Comparison of ENCODE assay signal across 8 mouse cellular contexts in the genomic region with DNA sequence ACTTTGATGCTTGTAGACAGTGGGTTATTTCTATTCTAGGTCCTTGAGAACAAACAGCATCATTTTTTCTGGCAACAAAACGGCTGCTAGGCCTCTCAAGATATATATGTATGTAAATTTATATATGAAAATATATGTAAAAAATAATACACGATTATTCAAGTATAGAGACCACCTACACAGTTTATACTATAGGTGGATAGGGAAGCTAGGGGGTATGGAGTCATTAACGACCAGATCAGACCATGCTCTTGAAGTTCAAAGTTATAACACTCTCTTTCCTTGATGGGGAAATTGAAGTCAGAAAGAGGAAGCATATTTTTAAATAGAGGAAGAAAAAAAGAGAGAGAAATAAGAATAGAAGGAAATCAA. TPM values are rescaled to one million over a fixed set of nuclear protein-coding genes. Genes with fewer than 3 reads are reported as not detected.
DNase-seq lines count a peak whose midpoint lies in the region; ATAC-seq and TF ChIP-seq lines count a peak whose summit lies in the region.

No protein-coding gene starts in this region.

- H3K4me3 ChIP-seq in liver, embryonic 13.5 days (replicated peaks): no peak overlapping the region
- no peak overlapping the region; the same call in 1 of the 2 replicates for H3K4me3 ChIP-seq in liver, embryonic 11.5 days (ENCODE audit: low read depth, low read length)
- peak overlapping the region; percentile 62; the same call in 1 of the 2 replicates for H3K4me3 ChIP-seq in forebrain, embryonic 16.5 days (replicated peaks; ENCODE audit: low read length)
- no peak overlapping the region for H3K4me3 ChIP-seq in intestine, embryonic 15.5 days (replicated peaks)
- H3K4me3 ChIP-seq in myocyte: peak overlapping the region; percentile 72
- H3K4me3 ChIP-seq in heart, embryonic 12.5 days: no peak overlapping the region

- DNase-seq in liver, embryonic 13.5 days: no peak
- no peak for DNase-seq in liver, embryonic 11.5 days (ENCODE audit: low spot score)
- DNase-seq in right cerebral cortex, postnatal 14 days: no peak

- H3K4me1 ChIP-seq in liver, embryonic 13.5 days (replicated peaks): peaks cover 3% of the 10 kb centered on the region
- no peaks in the 10 kb centered on the region for H3K4me1 ChIP-seq in liver, embryonic 11.5 days (replicated peaks; ENCODE audit: control insufficient read depth, insufficient read depth, low read length)
- 0 out of 2 replicates have a peak, but pooled peaks cover 2% of the 10 kb centered on the region for H3K4me1 ChIP-seq in forebrain, embryonic 16.5 days (replicated peaks; ENCODE audit: control insufficient read depth, insufficient read depth, low read length)
- no peaks in the 10 kb centered on the region for H3K4me1 ChIP-seq in intestine, embryonic 15.5 days (replicated peaks)
- H3K4me1 ChIP-seq in heart, embryonic 12.5 days (replicated peaks): 0 out of 2 replicates have a peak, but pooled peaks cover 3% of the 10 kb centered on the region

- 17% methylated on average over 3 of the region's 3 CpGs for WGBS in liver, embryonic 13.5 days (ENCODE audit: insufficient replicate concordance)
- WGBS in liver, embryonic 11.5 days: 25% methylated on average over 3 of the region's 3 CpGs
- WGBS in forebrain, embryonic 16.5 days: 25% methylated on average over 3 of the region's 3 CpGs
- 34% methylated on average over 3 of the region's 3 CpGs for WGBS in intestine, embryonic 15.5 days
- 19% methylated on average over 3 of the region's 3 CpGs for WGBS in heart, embryonic 12.5 days

- H3K9me3 ChIP-seq in liver, embryonic 13.5 days (replicated peaks): no peaks in the 10 kb centered on the region
- no peaks in the 10 kb centered on the region for H3K9me3 ChIP-seq in liver, embryonic 11.5 days (ENCODE audit: control insufficient read depth, low read length)
- no peaks in the 10 kb centered on the region for H3K9me3 ChIP-seq in forebrain, embryonic 16.5 days (ENCODE audit: control insufficient read depth, low read length)
- no peaks in the 10 kb centered on the region for H3K9me3 ChIP-seq in intestine, embryonic 15.5 days
- H3K9me3 ChIP-seq in heart, embryonic 12.5 days (replicated peaks): no peaks in the 10 kb centered on the region

- peak overlapping the region; percentile 55 for H3ac ChIP-seq in myocyte (ENCODE audit: control insufficient read depth, insufficient read length)

- no peaks in the 10 kb centered on the region for H3K27me3 ChIP-seq in liver, embryonic 13.5 days
- no peaks in the 10 kb centered on the region for H3K27me3 ChIP-seq in liver, embryonic 11.5 days (replicated peaks; ENCODE audit: control insufficient read depth, insufficient read depth, low read length)
- no peaks in the 10 kb centered on the region for H3K27me3 ChIP-seq in forebrain, embryonic 16.5 days (replicated peaks; ENCODE audit: control insufficient read depth, insufficient read depth, low read length)
- H3K27me3 ChIP-seq in intestine, embryonic 15.5 days (replicated peaks): no peaks in the 10 kb centered on the region
- no peaks in the 10 kb centered on the region for H3K27me3 ChIP-seq in myocyte (ENCODE audit: control insufficient read depth, insufficient read depth, insufficient read length)
- H3K27me3 ChIP-seq in heart, embryonic 12.5 days (replicated peaks): no peaks in the 10 kb centered on the region

- 0 out of 2 replicates have a peak overlapping the region, but pooled peaks have one; percentile 10 for H3K4me2 ChIP-seq in liver, embryonic 13.5 days
- H3K4me2 ChIP-seq in liver, embryonic 11.5 days: no peak overlapping the region
- H3K4me2 ChIP-seq in forebrain, embryonic 16.5 days (ENCODE audit: low read length): no peak overlapping the region
- no peak overlapping the region for H3K4me2 ChIP-seq in intestine, embryonic 15.5 days (replicated peaks)
- H3K4me2 ChIP-seq in myocyte (ENCODE audit: low read depth): peak overlapping the region; percentile 30
- no peak overlapping the region for H3K4me2 ChIP-seq in heart, embryonic 12.5 days

- ATAC-seq in liver, embryonic 13.5 days (ENCODE audit: low read depth): no peak
- no peak for ATAC-seq in liver, embryonic 11.5 days (replicated peaks; ENCODE audit: low FRiP score)
- ATAC-seq in forebrain, embryonic 16.5 days: peak; percentile 5; the same call in 1 of the 2 replicates
- ATAC-seq in intestine, embryonic 15.5 days: peak; percentile 7; the same call in 1 of the 2 replicates
- ATAC-seq in cerebellum, adult (ENCODE audit: insufficient number of reproducible peaks, low FRiP score, low TSS enrichment): no peak
- no peak for ATAC-seq in heart, embryonic 12.5 days (ENCODE audit: insufficient number of reproducible peaks, low FRiP score)

- peaks cover 26% of the 10 kb centered on the region for H3K79me2 ChIP-seq in myocyte (ENCODE audit: control insufficient read depth, insufficient read depth)

- no peak overlapping the region for H3K27ac ChIP-seq in liver, embryonic 13.5 days
- H3K27ac ChIP-seq in liver, embryonic 11.5 days (ENCODE audit: low read depth, low read length): no peak overlapping the region
- H3K27ac ChIP-seq in forebrain, embryonic 16.5 days (ENCODE audit: low read length): no peak overlapping the region
- H3K27ac ChIP-seq in intestine, embryonic 15.5 days: no peak overlapping the region
- H3K27ac ChIP-seq in heart, embryonic 12.5 days (ENCODE audit: poor library complexity, severe bottlenecking): no peak overlapping the region

- TF ChIP-seq POLR2A in myocyte (IDR thresholded peaks at IDR 0.05; ENCODE audit: insufficient read length, low read depth): no peak

- H3K36me3 ChIP-seq in liver, embryonic 13.5 days: no peaks in the 10 kb centered on the region
- H3K36me3 ChIP-seq in liver, embryonic 11.5 days (ENCODE audit: control insufficient read depth, insufficient read depth, low read length): no peaks in the 10 kb centered on the region
- H3K36me3 ChIP-seq in forebrain, embryonic 16.5 days (ENCODE audit: control insufficient read depth, insufficient read depth): no peaks in the 10 kb centered on the region
- no peaks in the 10 kb centered on the region for H3K36me3 ChIP-seq in intestine, embryonic 15.5 days
- H3K36me3 ChIP-seq in myocyte (ENCODE audit: control insufficient read depth, insufficient read depth): no peaks in the 10 kb centered on the region
- peaks cover 8% of the 10 kb centered on the region for H3K36me3 ChIP-seq in heart, embryonic 12.5 days

- H3K9ac ChIP-seq in liver, embryonic 13.5 days: no peak overlapping the region
- H3K9ac ChIP-seq in liver, embryonic 11.5 days (ENCODE audit: low read depth, low read length): no peak overlapping the region
- H3K9ac ChIP-seq in forebrain, embryonic 16.5 days (replicated peaks; ENCODE audit: low read depth, low read length): no peak overlapping the region
- no peak overlapping the region for H3K9ac ChIP-seq in intestine, embryonic 15.5 days
- H3K9ac ChIP-seq in heart, embryonic 12.5 days: no peak overlapping the region; the same call in 1 of the 2 replicates

TF ChIP-seq in myocyte, 11 proteins besides CTCF, POLR2A, EP300 and RAD21:
- no peak for TF ChIP-seq MYOG (IDR thresholded peaks at IDR 0.05; ENCODE audit: control insufficient read depth in 1 of 3, insufficient read depth in 1 of 3, insufficient read length in 2 of 3, low read depth in 2 of 3)
- no peak for TF ChIP-seq SRF (IDR thresholded peaks at IDR 0.05; ENCODE audit: control insufficient read depth, insufficient read length, low read depth)
- no peak for TF ChIP-seq CEBPB (IDR thresholded peaks at IDR 0.05; ENCODE audit: insufficient read depth, poor library complexity, severe bottlenecking)
- no peak for TF ChIP-seq E2F4 (IDR thresholded peaks at IDR 0.05; ENCODE audit: insufficient read depth)

RNA-seq across cellular contexts. Expression of a gene that starts 0.4 kb away (rescaled TPM):
- 46.9 and 62.9 TPM in 2 replicates for polyA plus RNA-seq in liver, embryonic 13.5 days (2015; fragmentation: Nextera tagmentation; extraction: Ambion mirVana)
- polyA plus RNA-seq in liver, embryonic 11.5 days (2014; fragmentation: Nextera tagmentation; extraction: Ambion mirVana): 76.0 and 81.4 TPM in 2 replicates
- polyA plus RNA-seq in forebrain, embryonic 16.5 days (2015; fragmentation: Nextera tagmentation; extraction: Ambion mirVana): 46.7 and 55.4 TPM in 2 replicates
- 149 and 158 TPM in 2 replicates for polyA plus RNA-seq in intestine, embryonic 15.5 days (2015; fragmentation: Nextera tagmentation; extraction: Ambion mirVana)
- polyA plus RNA-seq in myocyte (2012; fragmentation: generic; extraction: Trizol): 74.5 TPM
- polyA plus RNA-seq in heart, embryonic 12.5 days (2016; fragmentation: Nextera tagmentation; extraction: Ambion mirVana): 149 and 153 TPM in 2 replicates

Comparison
In these comparisons a context has a peak if more than half of its experiments do, and no peak if none do; other contexts are left out.
1. H3K4me2 ChIP-seq: peak in liver, embryonic 13.5 days (single experiment) and myocyte (single experiment); none in liver, embryonic 11.5 days (single experiment), forebrain, embryonic 16.5 days (single experiment), intestine, embryonic 15.5 days (single experiment) and heart, embryonic 12.5 days (single experiment).
2. ATAC-seq: peak in forebrain, embryonic 16.5 days (single experiment) and intestine, embryonic 15.5 days (single experiment); none in liver, embryonic 13.5 days (single experiment), liver, embryonic 11.5 days (single experiment), cerebellum, adult (single experiment) and heart, embryonic 12.5 days (single experiment).
3. H3K4me3 ChIP-seq: peak in forebrain, embryonic 16.5 days (single experiment) and myocyte (single experiment); none in liver, embryonic 13.5 days (single experiment), liver, embryonic 11.5 days (single experiment), intestine, embryonic 15.5 days (single experiment) and heart, embryonic 12.5 days (single experiment).